Mouse (Mus musculus) gastrocnemius, adult 2 months (tissue): ENCODE measurements at regions not wholly inside any gene's neighbourhood (a gene's known extent, or its start where the extent isn't known, plus 50 kb on each side); places are given as distances from the start of the nearest gene placed in this dataset.

Source experiments
- DNase-seq: peaks from one replicate; pipeline ENCODE4 v3.0.0; 2022
- H3K27ac ChIP-seq: fragments of 200-600 bp; 2 replicates; pipeline ENCODE4 v1.8.1; 2022; ENCODE audit warnings: mild to moderate bottlenecking
- H3K4me3 ChIP-seq: fragments of 200-600 bp; 2 replicates; pipeline ENCODE4 v1.8.1; 2022; ENCODE audit warnings: mild to moderate bottlenecking, moderate library complexity
- CTCF ChIP-seq: fragments of 200-600 bp; IDR thresholded peaks from 2 replicates; pipeline ENCODE4 v1.8.1; 2022; ENCODE audit warnings: antibody characterized with exemption, mild to moderate bottlenecking, moderate library complexity
- intact Hi-C: fragments of 180-260 bp; cut with DNase I; formaldehyde crosslinking; loops from one replicate; pipeline ENCODE4 v1.15.1; 2025

DNA sequence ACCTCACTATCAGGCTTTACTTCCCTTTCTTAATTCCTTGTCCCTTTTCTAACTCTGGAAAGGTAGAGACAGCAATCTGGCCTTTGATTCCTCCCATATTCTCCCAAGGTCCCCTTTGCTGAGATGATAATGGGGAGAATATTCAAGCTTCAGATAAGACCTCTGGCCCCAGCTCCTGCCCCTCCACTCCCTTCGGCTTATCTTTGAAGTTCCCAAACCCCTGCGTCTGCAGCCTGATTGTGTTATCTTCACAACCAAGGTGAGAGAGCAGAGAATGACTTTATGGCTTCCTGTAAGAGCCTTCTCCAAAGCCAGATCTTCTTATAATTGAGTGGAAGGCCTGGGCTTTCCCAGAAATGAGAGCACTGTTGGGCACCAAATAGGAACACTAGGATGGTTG lies 882.6 kb upstream of the A1bg start:
- intact Hi-C loops, result no loop called here
- no peak for DNase-seq
- TF ChIP-seq CTCF, result no peak
- no peak overlapping the region for H3K27ac ChIP-seq
- no peak overlapping the region for H3K4me3 ChIP-seq

DNA sequence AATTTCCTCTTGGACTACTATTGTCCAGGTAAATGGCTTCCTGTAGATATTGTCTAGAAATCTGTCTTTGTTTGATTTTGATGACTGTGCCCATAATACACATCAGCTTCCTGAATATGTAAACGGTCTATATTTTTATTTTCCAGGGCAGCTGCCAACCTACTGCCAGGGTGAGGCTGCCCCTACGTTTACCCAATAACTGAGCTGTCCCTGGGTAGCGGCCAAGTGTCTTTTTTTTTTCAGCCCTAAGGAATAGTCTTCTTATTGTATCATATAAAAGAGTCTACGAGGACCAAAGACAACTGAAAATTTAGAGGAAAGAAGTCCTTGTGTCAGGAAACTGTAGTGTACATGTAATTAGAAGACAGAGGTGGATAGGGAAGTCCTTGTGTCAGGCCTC lies 877.3 kb upstream of the A1bg start:
- DNase-seq, result no peak
- TF ChIP-seq CTCF, result no peak
- H3K4me3 ChIP-seq, result no peak overlapping the region
- intact Hi-C loops, result no loop called here
- H3K27ac ChIP-seq, result no peak overlapping the region

DNA sequence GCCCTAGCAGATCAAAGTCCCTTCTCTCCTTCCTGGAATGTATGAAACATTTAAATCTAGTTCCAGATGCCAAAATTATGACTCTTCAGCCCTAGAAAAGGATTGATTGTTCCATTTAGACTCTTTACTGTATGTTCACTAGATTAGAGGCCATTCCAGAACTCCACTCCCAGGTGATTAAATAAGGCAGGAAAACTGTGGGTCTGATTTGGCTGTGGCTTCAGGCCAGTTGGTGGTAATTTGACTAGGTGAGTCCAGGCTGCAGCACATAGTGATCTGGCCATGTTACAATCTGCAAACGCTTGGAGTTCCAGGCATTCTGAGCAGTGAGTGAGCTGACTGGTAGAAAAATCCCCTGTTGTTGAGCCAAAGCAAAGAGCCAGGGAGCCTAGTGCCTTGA lies 875.0 kb upstream of the A1bg start:
- intact Hi-C loops, result no loop called here
- no peak for DNase-seq
- no peak overlapping the region for H3K27ac ChIP-seq
- no peak overlapping the region for H3K4me3 ChIP-seq
- TF ChIP-seq CTCF, result no peak

DNA sequence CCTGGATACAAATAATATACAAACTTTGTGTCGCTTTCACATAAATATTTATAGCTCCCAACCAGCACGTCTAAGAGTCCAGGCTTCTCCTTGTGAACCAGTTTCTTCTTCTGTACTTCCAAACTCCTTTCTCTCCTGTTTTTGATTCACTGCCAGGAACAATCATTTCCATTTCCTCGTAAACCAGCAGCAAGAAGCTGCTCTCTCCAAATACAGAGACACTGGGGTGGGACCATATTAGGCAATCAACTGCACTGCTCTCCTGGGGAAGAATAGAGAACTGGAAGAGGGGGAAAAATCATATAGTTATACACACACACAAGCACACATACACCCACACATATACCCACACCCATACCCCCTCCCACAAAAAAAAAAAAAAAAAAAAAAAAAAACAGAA lies 871.7 kb upstream of the A1bg start:
- H3K27ac ChIP-seq, result no peak overlapping the region
- intact Hi-C loops, result no loop called here

DNA sequence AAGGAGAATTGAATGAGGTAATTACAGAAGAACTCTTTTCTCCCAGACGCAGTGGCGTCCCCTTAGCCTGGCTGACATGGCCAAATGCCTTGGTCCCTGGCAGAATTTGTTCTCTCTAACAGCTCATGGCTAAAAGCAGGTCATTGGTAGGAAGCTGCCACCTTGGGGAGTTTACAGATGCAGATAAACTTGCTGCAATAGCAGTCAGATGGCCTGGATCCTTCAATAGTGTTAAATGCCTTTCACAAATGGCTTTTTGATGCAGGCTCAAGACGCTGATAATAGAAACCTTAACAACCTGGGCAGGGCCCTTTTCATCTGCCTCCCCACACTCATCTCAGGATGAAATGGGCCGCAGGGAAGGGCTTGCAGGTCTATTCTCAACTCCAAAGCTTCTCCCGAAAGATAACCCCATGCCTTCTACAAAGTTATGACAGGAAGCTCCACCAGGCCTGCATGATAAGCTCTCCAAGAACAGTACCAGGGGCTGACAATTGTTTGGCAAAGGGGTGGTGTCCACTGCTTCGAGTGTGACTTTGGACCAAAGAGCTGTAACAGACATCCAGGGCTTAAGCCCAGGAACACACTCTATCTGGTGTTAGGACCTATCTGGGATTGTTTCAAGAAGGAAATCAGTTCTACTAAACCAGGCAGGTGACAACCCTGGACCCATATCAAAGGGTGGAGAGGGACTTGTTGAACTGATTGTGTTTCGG lies 867.2 kb upstream of the A1bg start:
- Histone ChIP-seq H3K27ac (no peak overlapping the region), H3K4me3 (no peak overlapping the region)
- no peak for DNase-seq
- intact Hi-C loops, result no loop called here
- no peak for TF ChIP-seq CTCF

More for the DNA sequence above, 871.7 kb upstream of the A1bg start:
- no peak for TF ChIP-seq CTCF
- no peak for DNase-seq
- H3K4me3 ChIP-seq, result no peak overlapping the region

DNA sequence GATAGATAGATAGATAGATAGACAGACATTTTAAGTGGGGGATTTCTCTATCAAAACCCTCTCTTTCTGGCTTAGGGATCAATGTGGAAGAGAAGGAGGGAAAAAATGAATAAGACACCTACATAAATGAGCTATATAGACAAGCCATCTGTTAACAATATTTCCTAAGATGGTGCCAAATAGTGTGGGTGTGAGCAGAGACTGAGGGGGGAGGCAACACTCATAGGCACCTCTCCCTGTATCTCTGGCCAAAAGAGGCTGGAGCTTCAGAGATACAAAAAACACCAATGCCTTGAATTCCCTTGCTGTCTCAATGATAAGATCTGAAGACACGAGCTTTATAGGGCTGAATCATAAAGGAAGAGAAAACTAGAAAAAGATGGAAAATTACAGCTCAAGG lies 864.2 kb upstream of the A1bg start:
- no peak for TF ChIP-seq CTCF
- Histone ChIP-seq H3K27ac (no peak overlapping the region), H3K4me3 (no peak overlapping the region)
- intact Hi-C loops, result no loop called here
- DNase-seq, result no peak

DNA sequence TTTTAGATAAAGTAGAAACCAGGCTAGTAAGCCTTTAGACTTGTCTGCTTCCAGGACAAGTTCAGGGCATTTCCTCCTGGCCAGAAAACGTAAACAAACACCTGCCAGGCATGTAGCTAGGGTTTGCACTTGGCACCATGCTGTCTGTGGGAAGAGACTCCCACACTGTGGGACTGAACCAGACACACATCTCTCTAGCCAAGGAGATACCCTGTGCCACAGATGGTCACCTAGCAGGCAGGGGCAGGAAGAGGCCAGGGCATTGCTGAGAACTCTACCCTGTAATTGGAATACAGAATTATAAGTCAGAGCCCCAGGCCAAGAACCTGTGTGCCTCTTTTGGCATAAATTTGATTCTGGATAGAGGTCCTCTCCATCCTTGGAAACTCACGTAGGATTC lies 858.7 kb upstream of the A1bg start:
- intact Hi-C loops, result no loop called here
- DNase-seq, result no peak
- TF ChIP-seq CTCF, result no peak
- H3K27ac ChIP-seq, result no peak overlapping the region
- no peak overlapping the region for H3K4me3 ChIP-seq

DNA sequence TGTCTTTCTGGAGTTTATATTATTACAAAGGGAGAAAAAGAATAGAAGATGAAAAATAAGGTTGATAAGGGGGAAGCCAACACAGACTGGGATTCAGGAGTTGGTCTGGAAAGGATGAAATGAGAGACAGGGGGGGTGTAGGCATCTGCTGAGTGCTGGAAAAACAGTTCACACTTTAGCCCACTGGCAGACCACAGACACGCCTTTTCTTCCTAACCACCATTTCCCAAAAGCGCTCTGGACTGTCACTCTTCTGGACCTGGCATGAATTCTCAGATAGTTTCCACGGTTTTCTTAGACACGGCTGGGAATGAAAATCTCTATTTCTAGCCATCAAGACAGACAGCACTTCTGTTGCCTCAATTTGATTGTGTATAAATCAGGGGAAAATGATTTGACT lies 850.2 kb upstream of the A1bg start:
- intact Hi-C loops, result no loop called here
- no peak for TF ChIP-seq CTCF
- no peak for DNase-seq
- Histone ChIP-seq H3K27ac (no peak overlapping the region), H3K4me3 (no peak overlapping the region)

DNA sequence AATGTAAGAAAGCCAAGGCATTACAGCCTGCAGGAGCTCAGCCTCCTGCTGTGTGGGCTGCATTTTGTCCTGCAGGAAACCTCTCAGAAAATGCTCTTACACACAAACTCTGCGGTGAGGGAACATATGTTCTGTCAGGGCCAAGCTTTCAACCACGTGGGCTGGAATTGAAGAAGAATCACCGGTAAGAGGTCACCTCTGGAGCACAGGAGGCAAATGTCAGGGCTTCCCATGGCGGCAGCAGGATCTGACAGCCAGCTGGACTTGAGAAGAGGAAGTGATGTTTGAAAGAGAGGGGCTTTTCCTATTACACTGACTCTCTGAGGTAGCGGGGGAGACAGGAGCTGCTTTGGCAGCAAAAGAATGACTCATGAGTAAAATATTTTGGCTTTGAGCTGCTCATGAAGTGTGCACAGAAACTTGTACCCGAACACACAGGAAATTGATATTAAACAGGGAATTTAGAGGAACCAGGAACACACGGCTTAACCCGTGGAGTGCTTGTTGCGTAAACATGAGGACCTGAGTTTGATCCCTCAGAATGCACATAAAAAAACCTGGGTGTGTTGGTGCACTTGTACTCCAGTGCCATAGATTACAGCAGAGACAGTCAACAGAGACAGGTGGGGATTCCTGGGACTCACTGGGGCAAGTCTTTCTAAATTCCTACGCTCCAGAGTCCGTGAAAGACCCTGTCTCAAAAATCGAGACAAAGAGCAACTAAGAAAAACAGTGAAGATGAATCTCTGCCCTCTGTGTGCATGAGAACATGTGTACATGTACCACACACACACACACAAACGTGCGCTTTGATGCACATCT lies 848.1 kb upstream of the A1bg start:
- intact Hi-C loops, result no loop called here

DNA sequence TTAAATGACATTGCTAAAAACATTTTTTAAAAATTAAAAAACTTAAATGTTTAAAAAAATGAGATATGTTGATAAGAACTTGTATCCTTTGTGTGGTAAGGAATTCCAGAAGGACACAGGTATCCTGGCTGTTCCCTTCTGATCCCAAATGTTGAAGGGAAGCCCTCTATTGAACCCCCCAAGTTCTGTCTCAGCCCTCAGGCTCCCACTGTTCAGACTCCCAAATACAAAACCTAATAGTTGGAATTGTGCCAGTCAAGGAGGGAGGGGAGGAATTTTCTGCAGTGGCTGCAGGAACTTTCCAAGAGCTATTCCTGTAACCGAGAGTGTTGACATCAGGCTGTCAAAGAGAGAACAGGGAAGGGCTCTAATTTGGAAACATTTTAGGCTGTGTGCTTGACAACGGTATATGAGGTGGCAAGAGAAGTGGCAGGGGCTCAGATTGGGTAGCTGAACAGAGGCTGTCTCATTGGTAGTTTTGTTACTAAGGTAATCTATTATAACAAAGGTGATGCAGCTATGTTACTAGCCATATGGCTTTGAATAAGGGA lies 843.8 kb upstream of the A1bg start:
- intact Hi-C loops, result no loop called here
- no peak for DNase-seq
- no peak overlapping the region for H3K27ac ChIP-seq
- no peak overlapping the region for H3K4me3 ChIP-seq
- TF ChIP-seq CTCF, result no peak

More for the DNA sequence above, 848.1 kb upstream of the A1bg start:
- Histone ChIP-seq H3K4me3 (no peak overlapping the region), H3K27ac (no peak overlapping the region)
- no peak for TF ChIP-seq CTCF
- DNase-seq, result no peak

DNA sequence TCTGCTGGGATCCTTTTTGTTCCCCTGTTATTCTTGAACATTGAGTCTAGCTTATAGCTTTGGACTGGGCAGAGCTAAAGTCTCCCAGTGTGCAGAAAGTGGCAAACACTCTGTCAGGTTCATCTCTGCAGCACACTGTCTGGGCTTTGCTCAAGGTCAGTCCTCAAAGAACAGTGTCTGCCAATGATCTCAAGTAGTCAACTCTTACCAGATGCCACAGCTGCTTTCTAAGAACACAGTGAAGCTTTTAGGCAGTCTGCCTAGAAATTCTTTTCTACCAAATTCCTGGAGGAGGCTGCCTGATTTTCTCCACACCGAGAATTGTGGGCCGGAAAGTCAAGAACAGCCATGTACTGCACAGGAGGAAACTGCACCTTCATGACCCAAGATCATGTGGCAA lies 831.0 kb upstream of the A1bg start:
- TF ChIP-seq CTCF, result no peak
- intact Hi-C loops, result no loop called here
- no peak for DNase-seq
- Histone ChIP-seq H3K27ac (no peak overlapping the region), H3K4me3 (no peak overlapping the region)

DNA sequence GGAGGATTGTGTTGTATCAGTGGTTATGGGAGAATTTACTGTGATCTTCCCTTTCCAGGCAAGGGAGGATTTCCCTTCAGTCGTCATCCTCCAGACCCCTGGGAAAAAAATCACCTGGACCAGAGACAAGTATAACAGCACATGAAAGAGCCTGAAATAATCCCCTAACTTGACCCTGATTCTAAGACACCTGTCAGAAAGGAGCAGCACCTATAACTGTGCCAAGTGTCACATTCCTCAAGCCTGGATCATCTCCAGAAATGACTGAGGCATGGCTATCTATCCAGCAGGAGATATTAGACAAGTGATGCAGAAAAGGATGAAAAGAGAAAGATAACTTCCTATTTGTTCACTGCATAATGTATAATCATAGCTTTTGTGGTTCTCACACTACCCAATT lies 800.9 kb upstream of the A1bg start:
- no peak for TF ChIP-seq CTCF
- DNase-seq, result no peak
- no peak overlapping the region for H3K27ac ChIP-seq
- intact Hi-C loops, result no loop called here
- H3K4me3 ChIP-seq, result no peak overlapping the region

DNA sequence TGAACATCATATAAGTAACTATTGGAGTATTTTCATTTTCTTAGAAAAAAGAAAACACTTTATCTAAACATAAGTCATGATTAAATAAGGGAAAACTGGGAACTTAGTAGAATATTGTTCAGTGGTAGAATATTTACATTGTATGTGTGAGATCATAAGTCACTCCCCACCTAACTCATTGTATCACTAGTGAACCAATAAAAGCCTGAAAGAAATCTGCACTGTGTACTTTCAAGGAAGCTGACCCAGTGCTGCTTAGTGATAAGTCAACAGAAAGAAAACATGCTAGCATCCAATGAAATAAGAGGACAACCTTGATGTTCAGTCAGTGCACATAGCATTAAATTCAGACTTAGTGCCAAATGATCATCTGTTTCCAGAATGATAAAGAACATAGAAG lies 795.7 kb upstream of the A1bg start:
- no peak for TF ChIP-seq CTCF
- no peak for DNase-seq
- intact Hi-C loops, result no loop called here
- Histone ChIP-seq H3K27ac (no peak overlapping the region), H3K4me3 (no peak overlapping the region)
